Mouse (Mus musculus) CD4-positive, CD25-positive, alpha-beta regulatory T cell, adult 2 months (primary cell): ENCODE measurements around the gene Rnd3.
A peak's percentile ranks its signal among the peaks of the same experiment; 100 is the strongest.

Experiments used
- DNase-seq: peaks from one replicate; pipeline ENCODE4 v3.0.0-alpha.2; 2012; ENCODE audit warnings: low read depth, low spot score

The Rnd3 gene

GRCm38 (mm10) chr2:51148975-51149374 lies at the start of gene Rnd3:
Gene Rnd3, minus strand, starts transcription at chr2:51149111.
- peak; percentile 49 for DNase-seq

GRCm38 (mm10) chr2:51192319-51192718 lies 43.4 kb upstream of the Rnd3 start:
- DNase-seq: no peak

- DNase-seq: no peak
These were observed 36.9 kb upstream of the Rnd3 start for GRCm38 (mm10) chr2:51185762-51186161.

GRCm38 (mm10) chr2:51182990-51183389 lies 34.1 kb upstream of the Rnd3 start:
- DNase-seq: no peak

GRCm38 (mm10) chr2:51181376-51181775 lies 32.5 kb upstream of the Rnd3 start:
- DNase-seq: no peak

- DNase-seq: no peak
These were observed 30.2 kb upstream of the Rnd3 start for GRCm38 (mm10) chr2:51179096-51179495.

GRCm38 (mm10) chr2:51177615-51178014 lies 28.7 kb upstream of the Rnd3 start:
- no peak for DNase-seq

- DNase-seq: no peak
These were observed 26.4 kb upstream of the Rnd3 start for GRCm38 (mm10) chr2:51175276-51175675.

- no peak for DNase-seq
These were observed 12.2 kb upstream of the Rnd3 start for GRCm38 (mm10) chr2:51161110-51161509.

GRCm38 (mm10) chr2:51148454-51148853 lies 457 bp downstream of the Rnd3 start:
- DNase-seq: no peak

GRCm38 (mm10) chr2:51148065-51148407 lies 875 bp downstream of the Rnd3 start:
- no peak for DNase-seq

GRCm38 (mm10) chr2:51147318-51148064 lies 1.4 kb downstream of the Rnd3 start:
- DNase-seq: peak; percentile 4

GRCm38 (mm10) chr2:51146871-51147317 lies 2.0 kb downstream of the Rnd3 start:
- no peak for DNase-seq

- no peak for DNase-seq
These were observed 3.0 kb downstream of the Rnd3 start for GRCm38 (mm10) chr2:51145838-51146470.

- DNase-seq: no peak
These were observed 4.4 kb downstream of the Rnd3 start for GRCm38 (mm10) chr2:51144380-51145120.

GRCm38 (mm10) chr2:51142422-51142821 lies 6.5 kb downstream of the Rnd3 start:
- no peak for DNase-seq

- DNase-seq: no peak
These were observed 7.6 kb downstream of the Rnd3 start for GRCm38 (mm10) chr2:51141345-51141744.

GRCm38 (mm10) chr2:51140486-51140885 lies 8.4 kb downstream of the Rnd3 start:
- DNase-seq: no peak

- DNase-seq: no peak
These were observed 8.9 kb downstream of the Rnd3 start for GRCm38 (mm10) chr2:51139912-51140446.

- no peak for DNase-seq
These were observed 9.5 kb downstream of the Rnd3 start for GRCm38 (mm10) chr2:51139218-51139911.

GRCm38 (mm10) chr2:51137726-51138125 lies 11.2 kb downstream of the Rnd3 start:
- DNase-seq: no peak

GRCm38 (mm10) chr2:51132181-51132580 lies 16.7 kb downstream of the Rnd3 start:
- DNase-seq: no peak
